In the genomic region with DNA sequence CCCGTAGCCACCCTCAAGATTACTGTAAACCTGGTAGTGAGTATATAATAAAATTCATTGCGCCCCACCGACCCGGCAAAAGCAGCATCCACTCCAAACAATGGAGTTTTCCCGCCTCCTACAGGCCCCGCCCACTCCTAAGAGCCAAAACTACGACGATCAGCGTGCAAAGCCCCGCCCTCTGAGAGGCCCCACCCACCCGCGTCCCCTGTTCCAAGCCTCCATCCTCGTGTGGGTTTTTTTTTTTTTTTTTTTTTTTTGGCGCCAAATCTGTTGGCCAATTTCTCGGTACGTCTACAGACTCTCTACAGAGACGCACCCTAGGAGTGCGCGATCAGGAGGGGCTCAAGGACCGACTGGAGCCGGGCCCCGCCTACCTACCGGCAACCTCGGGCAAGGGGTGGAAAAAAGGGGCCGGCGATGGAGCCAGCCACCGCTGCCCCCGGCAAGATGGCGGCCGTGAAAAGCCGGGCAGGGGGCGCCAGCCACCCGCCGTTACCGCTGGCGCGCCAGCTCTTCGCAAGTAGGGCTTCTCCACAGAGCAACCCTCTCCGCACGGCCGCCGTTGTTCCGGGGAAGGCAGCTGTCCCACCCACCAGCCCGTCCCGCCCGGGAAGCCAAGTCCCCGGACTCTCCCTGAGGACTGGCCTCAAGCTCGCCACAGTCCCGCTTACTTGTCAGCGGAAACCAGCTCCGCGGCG, we compare ENCODE assay signal across 8 mouse cellular contexts. TPM values are rescaled to one million over a fixed set of nuclear protein-coding genes. Genes with fewer than 3 reads are reported as not detected.
DNase-seq lines count a peak whose midpoint lies in the region; ATAC-seq lines count a peak whose summit lies in the region.

No protein-coding gene starts in this region.

- peak; percentile 96 for DNase-seq in NIH3T3 (ENCODE audit: low read depth)
- DNase-seq in cerebellum, adult 8-10 months: peak; percentile 66
- DNase-seq in forelimb bud, embryonic 11.5 days (ENCODE audit: low read depth, low spot score): peak; percentile 94
- DNase-seq in layer of hippocampus, adult 9-11 months: peak; percentile 51
- DNase-seq in lung, postnatal 10 days: peak; percentile 90
- DNase-seq in ovary, postnatal 14 days (ENCODE audit: low spot score): peak; percentile 67
- DNase-seq in thymus, postnatal 14 days: peak; percentile 86

- ATAC-seq in hematopoietic stem cell, adult 5-6 weeks (replicated peaks in 1 of 2; ENCODE audit: insufficient read depth in 1 of 2, low FRiP score in 2 of 2, low TSS enrichment in 1 of 2, low read depth in 1 of 2, poor library complexity in 2 of 2, severe bottlenecking in 2 of 2): peak; percentile 57 to 79

RNA-seq across cellular contexts. Expression of a gene that starts 0.9 kb away (rescaled TPM):
- 291 and 379 TPM in 2 replicates for total RNA-seq in hematopoietic stem cell, adult 5-6 weeks (2017)

RNA-seq across cellular contexts. Expression of a gene that starts 24.7 kb away (rescaled TPM):
- 341 and 616 TPM in 2 replicates for total RNA-seq in hematopoietic stem cell, adult 5-6 weeks (2017)

RNA-seq across cellular contexts. Expression of a gene that starts 30.4 kb away (rescaled TPM):
- 4.6 and 7.3 TPM in 2 replicates for total RNA-seq in hematopoietic stem cell, adult 5-6 weeks (2017)

RNA-seq across cellular contexts. Expression of a gene that starts 58.5 kb away (rescaled TPM):
- 221 and 249 TPM in 2 replicates for total RNA-seq in hematopoietic stem cell, adult 5-6 weeks (2017)

Comparison
In these comparisons a context has a peak if more than half of its experiments do, and no peak if none do; other contexts are left out.
1. Peak in every context shown above with its lines: DNase-seq and ATAC-seq.